In genomic region chr1:77281741-77282140, GRCm38 (mm10) we compare ENCODE assay signal across 23 mouse cellular contexts.
A peak's percentile ranks its signal among the peaks of the same experiment; 100 is the strongest.
DNase-seq lines count a peak whose midpoint lies in the region; ATAC-seq and TF ChIP-seq lines count a peak whose summit lies in the region.
"Had no signal": no experiment of that assay in that cellular context is flagged by ENCODE, and none has a peak within 500 bp of the region (broad histone marks: within the 10 kb centered on the region; RNA-seq: fewer than 3 reads in every experiment).

No protein-coding gene starts in this region.

- peak overlapping the region; percentile 85 for H3K27ac ChIP-seq in liver, postnatal 0 days (ENCODE audit: low read depth)
- H3K27ac ChIP-seq in cerebellum, adult 2 months (ENCODE audit: insufficient read depth, low read length): no peak overlapping the region
- H3K27ac ChIP-seq in forebrain, embryonic 15.5 days (replicated peaks): no peak overlapping the region
- H3K27ac ChIP-seq: embryonic facial prominence, embryonic 12.5 days; heart, embryonic 10.5 days; limb, embryonic 10.5 days; midbrain, embryonic 10.5 days; neural tube, embryonic 12.5 days had no signal

- H3K9me3 ChIP-seq in liver, postnatal 0 days (ENCODE audit: low read length): no peaks in the 10 kb centered on the region
- H3K9me3 ChIP-seq in forebrain, embryonic 15.5 days: no peaks in the 10 kb centered on the region
- H3K9me3 ChIP-seq: embryonic facial prominence, embryonic 12.5 days; heart, embryonic 10.5 days; limb, embryonic 10.5 days; midbrain, embryonic 10.5 days; neural tube, embryonic 12.5 days had no signal

- peaks cover 31% of the 10 kb centered on the region for H3K4me1 ChIP-seq in liver, postnatal 0 days (ENCODE audit: insufficient read depth)
- no peaks in the 10 kb centered on the region for H3K4me1 ChIP-seq in cerebellum, adult 2 months (ENCODE audit: control insufficient read depth, insufficient read depth, low read length)
- H3K4me1 ChIP-seq in forebrain, embryonic 15.5 days: no peaks in the 10 kb centered on the region
- H3K4me1 ChIP-seq: embryonic facial prominence, embryonic 12.5 days; heart, embryonic 10.5 days; neural tube, embryonic 12.5 days had no signal

- peak overlapping the region; percentile 55 for H3K4me2 ChIP-seq in liver, postnatal 0 days (ENCODE audit: low read depth, low read length)
- H3K4me2 ChIP-seq in forebrain, embryonic 15.5 days (replicated peaks): no peak overlapping the region
- H3K4me2 ChIP-seq: embryonic facial prominence, embryonic 12.5 days; neural tube, embryonic 12.5 days had no signal

- H3K27me3 ChIP-seq in liver, postnatal 0 days (ENCODE audit: insufficient read depth, low read length): no peaks in the 10 kb centered on the region
- H3K27me3 ChIP-seq in cerebellum, adult 2 months (ENCODE audit: control insufficient read depth, insufficient read depth, low read length): no peaks in the 10 kb centered on the region
- H3K27me3 ChIP-seq in forebrain, embryonic 15.5 days: no peaks in the 10 kb centered on the region
- H3K27me3 ChIP-seq: embryonic facial prominence, embryonic 12.5 days; neural tube, embryonic 12.5 days had no signal

- TF ChIP-seq EP300 in liver, postnatal 0 days (IDR thresholded peaks at IDR 0.05; ENCODE audit: low read depth): peak; percentile 95

- no peak overlapping the region for H3K9ac ChIP-seq in liver, postnatal 0 days (replicated peaks)
- H3K9ac ChIP-seq in forebrain, embryonic 15.5 days (replicated peaks): no peak overlapping the region
- H3K9ac ChIP-seq: embryonic facial prominence, embryonic 12.5 days; forebrain, postnatal 0 days; neural tube, embryonic 12.5 days had no signal

- 43% methylated on average over 4 of the region's 4 CpGs for WGBS in liver, postnatal 0 days (ENCODE audit: insufficient replicate concordance)
- WGBS in cerebellum, adult 2 months: 92% methylated on average over 4 of the region's 4 CpGs
- WGBS in forebrain, embryonic 15.5 days: 89% methylated on average over 4 of the region's 4 CpGs

- H3K4me3 ChIP-seq in liver, postnatal 0 days (ENCODE audit: low read depth, low read length): no peak overlapping the region
- H3K4me3 ChIP-seq in cerebellum, adult 2 months (replicated peaks; ENCODE audit: insufficient read depth, low read depth, low read length): no peak overlapping the region
- H3K4me3 ChIP-seq in forebrain, embryonic 15.5 days: no peak overlapping the region
- H3K4me3 ChIP-seq: embryonic facial prominence, embryonic 12.5 days; heart, embryonic 10.5 days; limb, embryonic 10.5 days; midbrain, embryonic 10.5 days; neural tube, embryonic 12.5 days had no signal

- intact Hi-C loops in heart, postnatal 10 days (cut with DNase I): no loop called here

- no peak for TF ChIP-seq POLR2A in cerebellum, adult 2 months (IDR thresholded peaks at IDR 0.05; ENCODE audit: borderline replicate concordance, insufficient read depth, low read length)

- DNase-seq in heart, postnatal 10 days: peak; percentile 4 to 5
- DNase-seq in heart, adult 11 months: no peak
- peak; percentile 76 for DNase-seq in c-Kit-negative CD71-positive TER-119-positive erythroid progenitor cells, embryonic 14.5 days (ENCODE audit: low read depth, low spot score)
- peak; percentile 80 for DNase-seq in liver
- DNase-seq in liver, postnatal 0 days: peak; percentile 27
- no peak for DNase-seq in T-cell, adult 2 months (ENCODE audit: low spot score)
- no peak for DNase-seq in cerebellum, adult 2 months
- DNase-seq: cerebellum, adult 9-11 months; forebrain, postnatal 0 days; gastrocnemius, postnatal 36 days; kidney, adult 8-10 months; kidney, postnatal 14 days; lung, adult 18-20 months; right cerebral cortex, adult 18-20 months; thymus, adult 2 months had no signal

- no peak for TF ChIP-seq CTCF in liver, postnatal 0 days (IDR thresholded peaks at IDR 0.05; ENCODE audit: low read depth)
- TF ChIP-seq CTCF in cerebellum, adult 2 months (IDR thresholded peaks at IDR 0.05; ENCODE audit: borderline replicate concordance, insufficient read depth, low read depth, low read length): no peak

- no peaks in the 10 kb centered on the region for H3K36me3 ChIP-seq in liver, postnatal 0 days (replicated peaks; ENCODE audit: insufficient read depth, low read length)
- no peaks in the 10 kb centered on the region for H3K36me3 ChIP-seq in forebrain, embryonic 15.5 days
- H3K36me3 ChIP-seq: embryonic facial prominence, embryonic 12.5 days; G1E; heart, embryonic 10.5 days; limb, embryonic 10.5 days; midbrain, embryonic 10.5 days; neural tube, embryonic 12.5 days had no signal

- peak; percentile 98 for ATAC-seq in liver, postnatal 0 days
- no peak for ATAC-seq in forebrain, embryonic 15.5 days (replicated peaks)
- ATAC-seq: CD4-positive, CD25-positive, alpha-beta regulatory T cell, adult 4 months; forebrain, postnatal 0 days had no signal

Comparison
In these comparisons a context has a peak if more than half of its experiments do, and no peak if none do; other contexts are left out.
1. DNase-seq: peak in heart, postnatal 10 days (2 of 2), c-Kit-negative CD71-positive TER-119-positive erythroid progenitor cells, embryonic 14.5 days (single experiment), liver (single experiment) and liver, postnatal 0 days (single experiment); none in heart, adult 11 months (single experiment), T-cell, adult 2 months (single experiment) and cerebellum, adult 2 months (0 of 2).